Mouse (Mus musculus) small intestine, adult 2 months (tissue): ENCODE measurements at regions not wholly inside any gene's neighbourhood (a gene's known extent, or its start where the extent isn't known, plus 50 kb on each side); places are given as distances from the start of the nearest gene placed in this dataset.

ENCODE experiments used
- CTCF ChIP-seq: fragments of 200-500 bp; IDR thresholded peaks from 2 replicates; pipeline ENCODE4 v1.5.1; 2012; ENCODE audit warnings: low read depth, mild to moderate bottlenecking, control low read depth, inconsistent platforms, low read length, moderate library complexity, mixed read lengths; ENCODE audit not compliant: insufficient replicate concordance, insufficient read length; ENCODE audit errors: extremely low read depth
- POLR2A ChIP-seq: fragments of 200-500 bp; IDR thresholded peaks from 2 replicates; pipeline ENCODE4 v1.6.1; 2012; ENCODE audit warnings: low read depth, mild to moderate bottlenecking, control low read depth, inconsistent platforms, low read length, moderate library complexity

- TF ChIP-seq CTCF (no peak), POLR2A (no peak)
Measured at GRCm38 (mm10) chr19:27022917-27023316, 137.2 kb downstream of the Gm815 start.
